Mouse (Mus musculus): ENCODE data around the gene Cd47.

GRCm38 (mm10) chr16:49843723-49844122, 43.4 kb downstream of the Cd47 start:
- TF ChIP-seq CTCF (IDR thresholded peaks at IDR 0.05; ENCODE audit: low read depth, low read length) (no peak), POLR2A (IDR thresholded peaks at IDR 0.05; ENCODE audit: extremely low read depth, insufficient read depth, low read length) (no peak)

Data from liver, adult 2 months (tissue).